Mouse (Mus musculus): ENCODE measurements at regions not wholly inside any gene's neighbourhood (a gene's known extent, or its start where the extent isn't known, plus 50 kb on each side); places are given as distances from the start of the nearest gene placed in this dataset.

GRCm38 (mm10) chr13:102451176-102451575 is 242.2 kb upstream of the Cd180 start:
- in situ Hi-C loops (cut with MboI; ENCODE audit: unreplicated experiment in 2 of 2), result loop anchor here in 1 of 2 experiments (5.0 kb wide), 1 partner anchor 99 kb away; no protein-coding TSS in a partner anchor

DNA sequence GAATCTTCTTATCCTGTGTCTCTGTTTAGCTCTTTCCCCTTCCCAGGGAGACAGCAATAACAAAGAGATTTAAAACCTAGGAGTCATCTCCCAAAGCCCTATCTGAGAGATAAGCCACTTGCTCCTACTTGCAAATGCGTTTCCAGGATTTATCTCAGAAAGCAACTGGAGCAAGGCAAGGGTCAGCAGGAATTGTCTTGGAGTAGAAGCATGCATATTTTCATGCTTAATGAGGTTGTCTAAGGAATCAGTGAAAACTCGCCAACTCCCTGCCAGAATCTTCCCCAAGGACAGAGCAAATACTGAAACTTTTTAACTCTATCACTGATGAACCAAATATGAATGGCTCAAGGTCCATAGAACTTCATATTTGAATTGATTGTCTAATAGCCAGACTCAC is 234.6 kb upstream of the Cd180 start:
- in situ Hi-C loops (cut with MboI; ENCODE audit: unreplicated experiment in 2 of 2), result no loop called here

- in situ Hi-C loops (cut with MboI; ENCODE audit: unreplicated experiment in 2 of 2), result no loop called here
These were observed 229.4 kb upstream of the Cd180 start for GRCm38 (mm10) chr13:102463993-102464392.

- in situ Hi-C loops (cut with MboI; ENCODE audit: unreplicated experiment in 2 of 2), result no loop called here
These were observed 211.5 kb upstream of the Cd180 start for GRCm38 (mm10) chr13:102481906-102482305.

- in situ Hi-C loops (cut with MboI; ENCODE audit: unreplicated experiment in 2 of 2), result no loop called here
These were observed 210.9 kb upstream of the Cd180 start for GRCm38 (mm10) chr13:102482451-102482850.

- in situ Hi-C loops (cut with MboI; ENCODE audit: unreplicated experiment in 2 of 2), result no loop called here
These were observed 205.8 kb upstream of the Cd180 start for GRCm38 (mm10) chr13:102487416-102488097.

DNA sequence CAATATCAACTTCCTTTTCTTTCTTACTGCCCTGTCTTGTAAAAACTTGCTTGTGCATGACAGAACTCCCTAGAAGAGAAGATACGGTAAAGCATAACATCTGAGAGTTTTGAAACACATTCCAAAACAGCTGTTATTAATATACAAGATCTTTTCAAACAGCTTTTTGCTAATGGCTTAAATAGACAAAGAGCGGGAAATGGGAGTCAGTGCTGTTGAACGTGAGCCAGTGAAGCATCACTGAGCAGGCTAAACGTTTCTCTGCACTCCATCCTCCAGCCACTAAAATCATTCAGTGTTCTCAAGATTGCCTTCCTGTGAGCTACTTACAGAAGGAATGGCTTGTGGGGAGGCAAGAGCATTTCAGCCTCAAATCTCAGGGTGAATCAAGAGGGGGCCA is 202.0 kb upstream of the Cd180 start:
- in situ Hi-C loops (cut with MboI; ENCODE audit: unreplicated experiment in 2 of 2), result no loop called here

DNA sequence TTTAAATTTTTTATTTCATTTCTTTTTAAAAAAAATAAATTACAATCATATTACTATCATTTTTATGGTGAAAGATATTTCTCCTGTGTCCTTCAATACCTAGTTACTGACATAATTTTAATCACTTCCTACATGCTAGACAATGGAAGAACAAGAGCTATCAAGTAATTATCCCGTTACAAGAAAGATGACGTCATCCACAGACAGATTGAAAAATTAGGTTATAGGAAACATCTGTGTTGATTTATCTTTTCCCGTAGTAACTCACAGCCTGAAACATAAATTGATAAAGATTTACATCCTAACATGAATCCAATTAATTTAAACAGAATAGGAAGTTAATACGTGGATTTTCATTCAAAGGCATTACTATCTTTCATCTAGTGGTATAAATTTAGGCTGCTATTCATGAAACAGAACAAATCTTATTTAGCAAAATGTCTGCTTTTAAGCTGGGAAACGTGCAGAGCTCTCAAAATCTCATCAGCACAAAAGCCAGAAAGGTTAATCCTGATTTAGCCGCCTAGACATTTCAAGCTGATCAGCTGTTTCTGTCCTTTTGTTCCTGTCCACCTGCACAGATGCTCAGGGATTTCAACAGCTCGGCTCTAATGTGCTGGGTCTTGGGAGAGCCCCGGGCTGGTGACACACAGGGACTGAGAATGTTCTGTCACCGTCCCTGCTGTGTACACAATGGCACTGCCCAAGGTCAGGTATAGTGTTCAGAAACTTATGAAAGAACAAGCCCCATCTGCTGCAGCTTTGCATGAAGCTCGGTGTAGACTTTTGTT is 189.0 kb upstream of the Cd180 start:
- in situ Hi-C loops (cut with MboI; ENCODE audit: unreplicated experiment in 2 of 2), result no loop called here

DNA sequence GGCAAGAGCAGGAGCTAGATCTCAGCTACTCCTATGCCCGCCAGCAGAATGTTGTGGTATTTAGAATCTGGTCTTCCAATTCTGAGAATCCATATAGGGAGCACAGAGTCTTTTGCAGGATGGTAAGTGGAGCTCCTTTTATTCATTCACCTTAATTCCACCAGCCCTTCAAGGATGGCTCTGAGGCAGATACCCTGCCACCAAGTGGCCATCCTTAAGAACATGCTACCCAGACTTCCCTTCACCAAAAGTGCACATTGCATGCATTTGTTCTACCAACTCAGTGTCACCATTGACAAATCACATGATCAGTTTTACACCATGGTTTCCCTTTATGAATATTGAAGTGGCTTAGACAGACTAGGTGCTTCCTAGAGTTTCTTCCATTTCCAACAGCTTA is 186.1 kb upstream of the Cd180 start:
- in situ Hi-C loops (cut with MboI; ENCODE audit: unreplicated experiment in 2 of 2), result no loop called here

- in situ Hi-C loops (cut with MboI; ENCODE audit: unreplicated experiment in 2 of 2), result no loop called here
These were observed 185.4 kb upstream of the Cd180 start for GRCm38 (mm10) chr13:102507916-102508315.

GRCm38 (mm10) chr13:102510733-102511279 is 182.6 kb upstream of the Cd180 start:
- in situ Hi-C loops (cut with MboI; ENCODE audit: unreplicated experiment in 2 of 2), result no loop called here

- in situ Hi-C loops (cut with MboI; ENCODE audit: unreplicated experiment in 2 of 2), result no loop called here
These were observed 175.0 kb upstream of the Cd180 start for GRCm38 (mm10) chr13:102518169-102518882.

- in situ Hi-C loops (cut with MboI; ENCODE audit: unreplicated experiment in 2 of 2), result no loop called here
These were observed 171.9 kb upstream of the Cd180 start for GRCm38 (mm10) chr13:102521427-102521826.

GRCm38 (mm10) chr13:102522080-102522479 is 171.3 kb upstream of the Cd180 start:
- in situ Hi-C loops (cut with MboI; ENCODE audit: unreplicated experiment in 2 of 2), result no loop called here

DNA sequence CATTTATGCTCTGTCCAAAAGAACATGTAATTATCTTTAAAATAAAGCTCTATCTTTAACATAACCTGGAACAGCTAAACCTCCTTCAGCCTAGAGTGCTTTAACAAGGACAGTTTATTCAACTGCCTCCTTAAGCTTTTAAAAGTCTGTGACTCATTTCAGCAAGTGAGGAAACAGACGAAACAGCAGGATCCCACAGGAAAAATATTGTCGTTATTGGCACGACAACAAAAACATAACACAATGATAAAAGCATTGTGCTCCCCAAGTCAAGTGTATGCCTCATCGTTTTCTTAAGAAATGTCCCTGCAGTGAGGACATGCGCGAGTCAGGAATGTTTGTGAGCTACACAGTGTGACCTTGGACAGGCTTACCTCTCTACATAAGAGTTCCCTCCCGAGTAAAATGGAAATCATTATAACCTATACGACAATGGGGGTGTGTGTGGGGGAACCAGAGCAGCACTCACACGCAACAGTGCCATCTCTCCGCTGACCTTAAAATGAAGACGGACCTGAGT is 166.7 kb upstream of the Cd180 start:
- in situ Hi-C loops (cut with MboI; ENCODE audit: unreplicated experiment in 2 of 2), result no loop called here

DNA sequence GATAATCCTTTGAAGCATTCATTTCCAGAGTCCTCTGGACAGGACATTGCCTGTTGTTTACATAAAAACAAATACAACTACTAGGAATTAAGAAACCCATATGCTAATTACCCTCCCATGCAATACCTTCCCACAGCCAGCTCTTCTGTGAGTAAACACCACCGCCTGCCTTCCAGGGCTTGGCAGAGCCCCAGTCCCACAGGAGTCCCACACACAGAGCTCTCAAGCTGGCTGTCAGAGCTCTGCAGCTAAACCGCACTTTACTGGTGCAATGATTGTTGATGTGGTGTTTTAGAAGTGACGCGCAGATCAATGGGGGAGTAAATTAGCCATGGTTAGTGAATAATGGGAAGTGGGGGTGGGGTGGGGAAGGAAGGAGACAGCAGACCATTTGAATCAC is 159.6 kb upstream of the Cd180 start:
- in situ Hi-C loops (cut with MboI; ENCODE audit: unreplicated experiment in 2 of 2), result no loop called here

GRCm38 (mm10) chr13:102537424-102538242 is 155.7 kb upstream of the Cd180 start:
- in situ Hi-C loops (cut with MboI; ENCODE audit: unreplicated experiment in 2 of 2), result no loop called here

DNA sequence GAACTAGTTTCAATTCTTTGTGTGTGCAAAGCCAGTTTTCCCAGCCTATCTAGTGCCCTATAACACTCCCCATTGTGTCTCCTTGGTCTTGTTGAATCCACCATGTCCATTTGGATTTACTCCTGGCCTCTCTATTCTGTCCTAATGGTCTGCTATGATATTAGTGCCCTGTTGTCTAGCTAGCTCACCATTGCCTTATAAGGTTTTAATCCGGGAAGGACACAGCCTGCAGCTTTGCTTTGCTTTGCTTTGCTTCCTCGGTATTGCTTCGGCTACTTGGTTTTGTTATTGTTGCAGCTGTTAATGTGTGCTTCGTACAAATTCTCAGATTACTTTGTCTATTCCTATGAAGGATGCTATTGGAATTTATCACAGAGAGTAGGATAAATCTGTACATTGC is 152.9 kb upstream of the Cd180 start:
- in situ Hi-C loops (cut with MboI; ENCODE audit: unreplicated experiment in 2 of 2), result no loop called here

- in situ Hi-C loops (cut with MboI; ENCODE audit: unreplicated experiment in 2 of 2), result no loop called here
These were observed 148.8 kb upstream of the Cd180 start for GRCm38 (mm10) chr13:102544359-102545165.
